Mouse (Mus musculus): ENCODE results near the gene Gar1. TPM values are rescaled to one million over a fixed set of nuclear protein-coding genes. Genes with fewer than 3 reads are reported as not detected.
A peak's percentile ranks its signal among the peaks of the same experiment; 100 is the strongest.

The Gar1 gene
- polyA plus RNA-seq, 1 experiment from 2014 or later: 40.9 TPM

DNA sequence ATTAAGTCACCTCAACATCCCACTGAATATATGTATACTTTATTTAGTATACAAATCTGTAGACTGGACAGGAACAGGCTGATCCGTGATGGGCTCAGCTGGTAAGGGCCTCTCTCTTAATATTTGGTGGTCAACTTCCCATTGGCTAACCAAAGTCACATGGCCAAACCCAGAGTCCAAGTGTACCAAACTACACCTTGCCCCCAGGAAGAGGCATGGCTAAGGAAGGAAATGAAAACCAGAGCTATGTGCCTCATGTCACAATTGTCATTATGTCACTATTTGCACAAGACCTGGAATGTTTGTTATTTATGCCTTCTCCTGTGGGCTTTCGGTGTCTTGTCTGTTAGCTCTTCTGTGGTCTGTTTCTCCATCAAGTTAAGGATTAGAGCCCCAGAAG lies 14.7 kb upstream of the Gar1 start:
- H3K36me3 ChIP-seq (ENCODE audit: control insufficient read depth, insufficient read depth, low read length): no peaks in the 10 kb centered on the region
- H3K27me3 ChIP-seq (ENCODE audit: control insufficient read depth, insufficient read depth, low read length): no peaks in the 10 kb centered on the region
- no peak for DNase-seq (ENCODE audit: low spot score)
- H3K27ac ChIP-seq (ENCODE audit: low read depth, low read length): no peak overlapping the region
- no peaks in the 10 kb centered on the region for H3K9me3 ChIP-seq (ENCODE audit: control insufficient read depth, low read length)
- H3K4me2 ChIP-seq (ENCODE audit: low read depth, low read length, severe bottlenecking): no peak overlapping the region
- 84% methylated on average over 2 of the region's 2 CpGs for WGBS
- no peak for ATAC-seq (replicated peaks; ENCODE audit: low FRiP score)
- no peak overlapping the region for H3K9ac ChIP-seq (ENCODE audit: low read length)
- no peaks in the 10 kb centered on the region for H3K4me1 ChIP-seq (replicated peaks; ENCODE audit: control insufficient read depth, insufficient read depth, low read length)
- no peak overlapping the region for H3K4me3 ChIP-seq (ENCODE audit: low read depth, low read length)

- ATAC-seq (replicated peaks; ENCODE audit: low FRiP score): no peak; the same call in 1 of the 2 replicates
- WGBS: 55% methylated on average over 7 of the region's 7 CpGs
- H3K27ac ChIP-seq (ENCODE audit: low read depth, low read length): no peak overlapping the region
Measured at GRCm38 (mm10) chr3:129838017-129838416, 6.8 kb upstream of the Gar1 start.

DNA sequence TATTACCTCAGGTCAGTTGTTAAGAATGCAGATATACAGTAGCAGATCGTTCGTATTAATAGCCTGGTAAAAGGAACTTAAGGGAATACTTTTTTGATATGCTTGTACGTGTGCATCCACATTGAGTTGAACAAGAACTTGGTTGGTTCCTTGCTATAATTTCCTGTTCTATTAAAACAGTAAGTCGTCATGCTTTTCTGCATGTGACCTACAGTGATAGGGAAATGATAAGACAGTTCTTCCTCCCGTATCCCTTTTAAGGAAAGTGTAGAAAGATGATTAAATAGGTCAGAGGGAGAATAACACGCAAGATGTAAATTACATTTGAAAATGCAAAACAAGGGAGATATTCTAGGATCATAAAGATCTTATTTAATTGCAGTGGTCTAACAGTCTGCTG lies 5.8 kb upstream of the Gar1 start:
- Histone ChIP-seq H3K9me3 (ENCODE audit: control insufficient read depth, low read length) (no peaks in the 10 kb centered on the region), H3K4me2 (ENCODE audit: low read depth, low read length, severe bottlenecking) (no peak overlapping the region), H3K27ac (ENCODE audit: low read depth, low read length) (no peak overlapping the region), H3K36me3 (ENCODE audit: control insufficient read depth, insufficient read depth, low read length) (no peaks in the 10 kb centered on the region), H3K27me3 (ENCODE audit: control insufficient read depth, insufficient read depth, low read length) (no peaks in the 10 kb centered on the region), H3K4me3 (ENCODE audit: low read depth, low read length) (no peak overlapping the region), H3K9ac (ENCODE audit: low read length) (no peak overlapping the region), H3K4me1 (replicated peaks; ENCODE audit: control insufficient read depth, insufficient read depth, low read length) (no peaks in the 10 kb centered on the region)
- ATAC-seq (replicated peaks; ENCODE audit: low FRiP score): no peak
- WGBS: 89% methylated on average over 6 of the region's 6 CpGs
- no peak for DNase-seq (ENCODE audit: low spot score)

More at GRCm38 (mm10) chr3:129838017-129838416, 6.8 kb upstream of the Gar1 start:
- no peak overlapping the region for H3K4me2 ChIP-seq (ENCODE audit: low read depth, low read length, severe bottlenecking)
- H3K4me3 ChIP-seq (ENCODE audit: low read depth, low read length): no peak overlapping the region
- no peaks in the 10 kb centered on the region for H3K27me3 ChIP-seq (ENCODE audit: control insufficient read depth, insufficient read depth, low read length)
- no peak overlapping the region for H3K9ac ChIP-seq (ENCODE audit: low read length)
- no peaks in the 10 kb centered on the region for H3K36me3 ChIP-seq (ENCODE audit: control insufficient read depth, insufficient read depth, low read length)
- no peaks in the 10 kb centered on the region for H3K4me1 ChIP-seq (replicated peaks; ENCODE audit: control insufficient read depth, insufficient read depth, low read length)
- no peaks in the 10 kb centered on the region for H3K9me3 ChIP-seq (ENCODE audit: control insufficient read depth, low read length)
- no peak for DNase-seq (ENCODE audit: low spot score)

GRCm38 (mm10) chr3:129836051-129836697 lies 5.0 kb upstream of the Gar1 start:
- H3K4me2 ChIP-seq (ENCODE audit: low read depth, low read length, severe bottlenecking): no peak overlapping the region
- DNase-seq (ENCODE audit: low spot score) (no peak), ATAC-seq (replicated peaks; ENCODE audit: low FRiP score) (no peak)
- H3K9ac ChIP-seq (ENCODE audit: low read length): no peak overlapping the region
- no peaks in the 10 kb centered on the region for H3K9me3 ChIP-seq (ENCODE audit: control insufficient read depth, low read length)
- H3K4me3 ChIP-seq (ENCODE audit: low read depth, low read length): no peak overlapping the region
- H3K4me1 ChIP-seq (replicated peaks; ENCODE audit: control insufficient read depth, insufficient read depth, low read length): no peaks in the 10 kb centered on the region
- WGBS: 12% methylated on average over 11 of the region's 11 CpGs
- H3K36me3 ChIP-seq (ENCODE audit: control insufficient read depth, insufficient read depth, low read length): no peaks in the 10 kb centered on the region
- H3K27ac ChIP-seq (ENCODE audit: low read depth, low read length): no peak overlapping the region
- H3K27me3 ChIP-seq (ENCODE audit: control insufficient read depth, insufficient read depth, low read length): no peaks in the 10 kb centered on the region

DNA sequence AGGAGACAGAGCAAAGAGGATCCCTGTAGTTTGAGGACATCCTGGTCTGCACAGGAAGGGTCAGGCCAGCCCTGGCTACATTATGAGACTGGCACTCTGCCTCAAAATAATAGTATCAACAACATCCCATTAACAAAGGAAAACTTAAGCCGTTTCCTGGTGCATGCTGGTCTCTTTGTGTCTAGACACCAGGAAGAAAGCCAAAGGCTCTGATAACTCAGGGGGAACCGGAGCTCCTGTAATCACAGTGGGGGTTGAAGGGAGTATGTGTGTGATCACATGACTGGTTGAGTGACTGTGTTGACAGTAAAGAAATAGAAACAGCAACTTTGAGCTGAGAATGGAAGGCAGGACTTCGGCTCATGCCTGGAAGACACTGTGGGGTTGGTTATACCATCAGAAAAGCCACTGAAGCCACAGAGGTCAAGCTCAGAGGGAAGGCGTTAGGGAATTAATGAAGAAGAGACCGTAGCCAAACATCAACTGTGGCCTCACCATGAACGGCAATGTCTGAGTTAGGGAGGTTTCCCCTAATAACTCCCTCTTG lies 4.3 kb upstream of the Gar1 start, which contains the start of gene Cfi:
Gene Cfi (plus strand): TSS at position 497 of the 547 bp plus-strand sequence.
- WGBS: 72% methylated on average over 6 of the region's 6 CpGs
- ATAC-seq (replicated peaks; ENCODE audit: low FRiP score) (no peak), DNase-seq (ENCODE audit: low spot score) (no peak)
- Histone ChIP-seq H3K36me3 (ENCODE audit: control insufficient read depth, insufficient read depth, low read length) (no peaks in the 10 kb centered on the region), H3K9ac (ENCODE audit: low read length) (no peak within 1 kb of the TSS), H3K9me3 (ENCODE audit: control insufficient read depth, low read length) (no peaks in the 10 kb centered on the region), H3K27ac (ENCODE audit: low read depth, low read length) (no peak within 1 kb of the TSS), H3K27me3 (ENCODE audit: control insufficient read depth, insufficient read depth, low read length) (no peaks in the 10 kb centered on the region), H3K4me2 (ENCODE audit: low read depth, low read length, severe bottlenecking) (no peak within 1 kb of the TSS), H3K4me1 (replicated peaks; ENCODE audit: control insufficient read depth, insufficient read depth, low read length) (no peaks in the 10 kb centered on the region), H3K4me3 (ENCODE audit: low read depth, low read length) (no peak within 1 kb of the TSS)

DNA sequence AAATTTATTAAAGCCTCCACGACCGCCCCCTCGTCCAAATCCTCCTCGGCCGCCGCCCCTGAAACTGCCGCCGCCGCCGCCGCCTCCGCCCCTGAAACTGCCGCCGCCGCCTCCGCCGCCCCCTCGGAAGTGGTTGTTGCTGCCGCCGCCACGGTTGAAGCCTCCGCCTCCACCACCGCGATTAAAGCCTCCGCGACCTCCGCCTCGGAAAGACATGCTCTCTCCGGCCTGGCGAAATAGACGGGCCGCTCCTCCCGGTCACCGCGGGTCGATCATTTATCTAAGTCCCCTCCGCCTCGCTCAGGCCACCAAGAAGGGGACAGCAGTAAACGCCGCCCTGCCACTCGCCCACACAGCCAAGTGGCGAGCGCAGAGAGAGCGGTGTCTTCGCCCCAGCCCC lies 570 bp downstream of the Gar1 start:
- Histone ChIP-seq H3K9ac (ENCODE audit: low read length) (peak overlapping the region; percentile 76), H3K4me2 (ENCODE audit: low read depth, low read length, severe bottlenecking) (peak overlapping the region; percentile 70), H3K27ac (ENCODE audit: low read depth, low read length) (peak overlapping the region; percentile 81), H3K27me3 (ENCODE audit: control insufficient read depth, insufficient read depth, low read length) (no peaks in the 10 kb centered on the region), H3K9me3 (ENCODE audit: control insufficient read depth, low read length) (no peaks in the 10 kb centered on the region), H3K4me1 (replicated peaks; ENCODE audit: control insufficient read depth, insufficient read depth, low read length) (peaks cover 5% of the 10 kb centered on the region; the same call in 1 of the 2 replicates), H3K4me3 (ENCODE audit: low read depth, low read length) (peak overlapping the region; percentile 88), H3K36me3 (ENCODE audit: control insufficient read depth, insufficient read depth, low read length) (no peaks in the 10 kb centered on the region; the same call in 1 of the 2 replicates)
- ATAC-seq (replicated peaks; ENCODE audit: low FRiP score): no peak
- 1% methylated on average over 41 of the region's 45 CpGs for WGBS
- no peak for DNase-seq (ENCODE audit: low spot score)

GRCm38 (mm10) chr3:129827691-129828090 lies 3.5 kb downstream of the Gar1 start:
- ATAC-seq (replicated peaks; ENCODE audit: low FRiP score): no peak
- WGBS: 94% methylated on average over 5 of the region's 5 CpGs
- Histone ChIP-seq H3K4me3 (ENCODE audit: low read depth, low read length) (no peak overlapping the region), H3K4me1 (replicated peaks; ENCODE audit: control insufficient read depth, insufficient read depth, low read length) (peaks cover 5% of the 10 kb centered on the region; the same call in 1 of the 2 replicates), H3K9me3 (ENCODE audit: control insufficient read depth, low read length) (no peaks in the 10 kb centered on the region), H3K4me2 (ENCODE audit: low read depth, low read length, severe bottlenecking) (no peak overlapping the region), H3K27me3 (ENCODE audit: control insufficient read depth, insufficient read depth, low read length) (no peaks in the 10 kb centered on the region), H3K27ac (ENCODE audit: low read depth, low read length) (no peak overlapping the region), H3K9ac (ENCODE audit: low read length) (no peak overlapping the region), H3K36me3 (ENCODE audit: control insufficient read depth, insufficient read depth, low read length) (peaks cover 3% of the 10 kb centered on the region; the same call in 1 of the 2 replicates)
- no peak for DNase-seq (ENCODE audit: low spot score)

DNA sequence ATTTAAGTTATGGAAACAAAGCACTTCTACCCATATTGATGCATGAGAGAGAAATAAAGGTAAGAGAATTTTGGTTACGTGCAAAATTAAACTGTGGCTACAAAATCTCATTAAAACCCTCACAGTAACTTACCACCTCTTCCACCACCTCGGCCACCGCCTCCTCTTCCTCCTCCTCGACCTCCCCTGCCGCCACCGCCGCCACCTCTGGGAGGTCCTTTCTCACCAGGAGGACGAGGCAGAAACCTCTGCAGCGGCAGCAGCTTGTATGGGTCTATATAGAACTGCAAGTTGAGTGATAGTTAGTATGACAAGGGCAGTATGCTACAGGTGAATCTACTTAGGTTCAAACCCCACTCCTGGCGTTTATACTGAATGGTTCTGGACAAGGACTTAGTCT lies 4.5 kb downstream of the Gar1 start:
- H3K36me3 ChIP-seq (ENCODE audit: control insufficient read depth, insufficient read depth, low read length): peaks cover 3% of the 10 kb centered on the region; the same call in 1 of the 2 replicates
- no peaks in the 10 kb centered on the region for H3K27me3 ChIP-seq (ENCODE audit: control insufficient read depth, insufficient read depth, low read length)
- no peak overlapping the region for H3K27ac ChIP-seq (ENCODE audit: low read depth, low read length)
- DNase-seq (ENCODE audit: low spot score): no peak
- H3K4me1 ChIP-seq (replicated peaks; ENCODE audit: control insufficient read depth, insufficient read depth, low read length): peaks cover 6% of the 10 kb centered on the region; the same call in 1 of the 2 replicates
- no peaks in the 10 kb centered on the region for H3K9me3 ChIP-seq (ENCODE audit: control insufficient read depth, low read length)
- WGBS: 92% methylated on average over 10 of the region's 10 CpGs
- no peak for ATAC-seq (replicated peaks; ENCODE audit: low FRiP score)
- H3K9ac ChIP-seq (ENCODE audit: low read length): no peak overlapping the region
- H3K4me2 ChIP-seq (ENCODE audit: low read depth, low read length, severe bottlenecking): no peak overlapping the region
- H3K4me3 ChIP-seq (ENCODE audit: low read depth, low read length): no peak overlapping the region

GRCm38 (mm10) chr3:129824891-129825290 lies 6.3 kb downstream of the Gar1 start:
- no peak for ATAC-seq (replicated peaks; ENCODE audit: low FRiP score)
- peaks cover 6% of the 10 kb centered on the region; the same call in 1 of the 2 replicates for H3K4me1 ChIP-seq (replicated peaks; ENCODE audit: control insufficient read depth, insufficient read depth, low read length)
- H3K4me2 ChIP-seq (ENCODE audit: low read depth, low read length, severe bottlenecking): no peak overlapping the region
- no peak overlapping the region for H3K4me3 ChIP-seq (ENCODE audit: low read depth, low read length)
- no peaks in the 10 kb centered on the region for H3K27me3 ChIP-seq (ENCODE audit: control insufficient read depth, insufficient read depth, low read length)
- H3K36me3 ChIP-seq (ENCODE audit: control insufficient read depth, insufficient read depth, low read length): peaks cover 3% of the 10 kb centered on the region; the same call in 1 of the 2 replicates
- H3K27ac ChIP-seq (ENCODE audit: low read depth, low read length): no peak overlapping the region
- H3K9me3 ChIP-seq (ENCODE audit: control insufficient read depth, low read length): no peaks in the 10 kb centered on the region
- 94% methylated on average over 10 of the region's 10 CpGs for WGBS
- no peak overlapping the region for H3K9ac ChIP-seq (ENCODE audit: low read length)
- no peak for DNase-seq (ENCODE audit: low spot score)

All from forebrain, embryonic 11.5 days (tissue).